Mouse (Mus musculus) layer of hippocampus, adult 11-12 months (tissue): ENCODE measurements around the gene Gm28035.
A peak's percentile ranks its signal among the peaks of the same experiment; 100 is the strongest.

Source experiments
- DNase-seq: peaks from one replicate; pipeline ENCODE4 v3.0.0; 2022; ENCODE audit warnings: low spot score

The Gm28035 gene

GRCm38 (mm10) chr2:30306087-30306486 is 65.7 kb downstream of the Gm28035 start:
- no peak for DNase-seq

GRCm38 (mm10) chr2:30309351-30309750 is 69.0 kb downstream of the Gm28035 start:
- DNase-seq, result no peak

GRCm38 (mm10) chr2:30311481-30311880 is 71.1 kb downstream of the Gm28035 start:
- DNase-seq, result no peak

GRCm38 (mm10) chr2:30316136-30316535 is 75.8 kb downstream of the Gm28035 start:
- DNase-seq, result no peak

- DNase-seq, result peak; percentile 38
Measured at GRCm38 (mm10) chr2:30316955-30317354, 76.6 kb downstream of the Gm28035 start.

- no peak for DNase-seq
Measured at GRCm38 (mm10) chr2:30319260-30319659, 78.9 kb downstream of the Gm28035 start.

- DNase-seq, result no peak
Measured at GRCm38 (mm10) chr2:30323111-30323510, 82.7 kb downstream of the Gm28035 start.

- no peak for DNase-seq
Measured at GRCm38 (mm10) chr2:30325296-30325695, 84.9 kb downstream of the Gm28035 start.

- no peak for DNase-seq
Measured at GRCm38 (mm10) chr2:30327276-30327675, 86.9 kb downstream of the Gm28035 start.

GRCm38 (mm10) chr2:30328791-30329190 is 88.4 kb downstream of the Gm28035 start:
- no peak for DNase-seq
